ENCODE assay signal across 8 mouse cellular contexts in the genomic region with DNA sequence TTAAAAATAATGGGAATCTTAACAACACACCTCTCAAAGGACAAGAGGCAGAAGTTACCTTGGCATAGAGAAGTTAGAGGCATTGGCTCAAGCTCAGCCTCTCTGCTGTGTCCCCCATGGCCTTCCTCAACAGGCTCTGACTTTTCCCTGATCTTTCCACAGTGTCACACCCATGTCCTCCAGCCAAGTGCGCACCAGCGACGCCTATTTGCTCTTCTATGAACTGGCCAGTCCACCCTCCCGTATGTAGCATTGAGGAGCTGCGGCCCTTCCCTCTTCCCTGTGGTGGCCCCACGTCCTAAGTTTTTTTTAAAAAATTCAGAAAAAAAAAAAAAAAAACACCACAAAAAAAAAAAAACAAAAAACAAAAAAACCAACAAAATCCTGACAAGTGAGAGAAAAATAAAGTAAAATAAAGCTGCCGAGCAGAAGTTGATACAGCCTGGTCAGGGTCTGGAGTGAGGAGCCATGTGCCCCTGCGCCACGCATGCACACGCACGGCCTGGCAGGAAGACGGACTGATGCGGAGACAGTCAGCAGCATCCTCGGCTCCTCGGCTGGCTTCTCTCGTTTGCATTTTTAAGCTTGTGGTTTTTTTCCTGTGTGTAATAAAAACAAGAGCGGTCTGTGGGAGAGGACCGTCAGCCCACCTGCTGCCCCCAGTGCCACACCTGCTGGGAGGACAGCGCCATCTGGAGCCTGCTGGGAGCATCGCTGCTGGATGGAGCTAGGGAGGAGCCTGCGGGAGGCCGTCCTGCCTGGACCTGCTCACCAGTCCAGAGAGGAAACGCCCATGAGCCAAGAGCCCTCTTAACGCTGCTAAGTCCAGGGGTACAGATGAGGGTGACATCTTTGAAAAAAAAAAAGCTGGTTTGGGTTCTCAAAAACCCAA. TPM values are rescaled to one million over a fixed set of nuclear protein-coding genes. Genes with fewer than 3 reads are reported as not detected.
DNase-seq lines count a peak whose midpoint lies in the region; ATAC-seq and TF ChIP-seq lines count a peak whose summit lies in the region.
"Had no signal": no experiment of that assay in that cellular context is flagged by ENCODE, and none has a peak within 500 bp of the region (broad histone marks: within the 10 kb centered on the region; RNA-seq: fewer than 3 reads in every experiment).

No protein-coding gene starts in this region.

- peaks cover 30% of the 10 kb centered on the region for H3K36me3 ChIP-seq in limb, embryonic 13.5 days
- no peaks in the 10 kb centered on the region for H3K36me3 ChIP-seq in midbrain, embryonic 15.5 days (replicated peaks)
- no peaks in the 10 kb centered on the region for H3K36me3 ChIP-seq in spleen, adult 2 months (ENCODE audit: control insufficient read depth, insufficient read depth, low read length)

- no peak overlapping the region for H3K9ac ChIP-seq in limb, embryonic 13.5 days
- no peak overlapping the region for H3K9ac ChIP-seq in midbrain, embryonic 15.5 days

- H3K27ac ChIP-seq in limb, embryonic 13.5 days = no peak overlapping the region
- H3K27ac ChIP-seq in midbrain, embryonic 15.5 days = no peak overlapping the region
- no peak overlapping the region for H3K27ac ChIP-seq in spleen, adult 2 months (ENCODE audit: insufficient read depth, low read length)

- no peaks in the 10 kb centered on the region for H3K27me3 ChIP-seq in limb, embryonic 13.5 days
- no peaks in the 10 kb centered on the region for H3K27me3 ChIP-seq in midbrain, embryonic 15.5 days (replicated peaks)
- no peaks in the 10 kb centered on the region for H3K27me3 ChIP-seq in spleen, adult 2 months (ENCODE audit: control insufficient read depth, insufficient read depth, low read length)

- peak; percentile 89 for TF ChIP-seq CTCF in spleen, adult 2 months (IDR thresholded peaks at IDR 0.05; ENCODE audit: extremely low read depth, insufficient read depth, insufficient read length, insufficient replicate concordance)

- TF ChIP-seq POLR2A in spleen, adult 2 months (IDR thresholded peaks at IDR 0.05; ENCODE audit: low read depth, low read length) = no peak

- peak; percentile 61 for ATAC-seq in limb, embryonic 13.5 days (ENCODE audit: low FRiP score, low read depth)
- ATAC-seq in midbrain, embryonic 15.5 days (replicated peaks) = peak; percentile 55; the same call in 1 of the 2 replicates

- no peak overlapping the region for H3K4me3 ChIP-seq in limb, embryonic 13.5 days
- peak overlapping the region; percentile 22 for H3K4me3 ChIP-seq in midbrain, embryonic 15.5 days
- no peak overlapping the region for H3K4me3 ChIP-seq in spleen, adult 2 months (ENCODE audit: extremely low read depth, insufficient read depth, insufficient read length)

- H3K4me2 ChIP-seq in limb, embryonic 13.5 days (replicated peaks) = no peak overlapping the region
- peak overlapping the region; percentile 49 for H3K4me2 ChIP-seq in midbrain, embryonic 15.5 days

- peak; percentile 74 for DNase-seq in adrenal gland, adult 2 months
- DNase-seq in embryo, embryonic 10 days (ENCODE audit: low spot score) = peak; percentile 87
- DNase-seq in heart, adult 18-20 months = peak; percentile 77 to 85
- DNase-seq in kidney, adult 18-20 months = peak; percentile 81
- peak; percentile 50 to 71 for DNase-seq in spleen, adult 2 months (ENCODE audit: low read depth in 1 of 2, low spot score in 2 of 2)

- H3K9me3 ChIP-seq in limb, embryonic 13.5 days = no peaks in the 10 kb centered on the region
- H3K9me3 ChIP-seq in midbrain, embryonic 15.5 days = no peaks in the 10 kb centered on the region

- WGBS in limb, embryonic 13.5 days = 36% methylated on average over 24 of the region's 24 CpGs
- 29% methylated on average over 24 of the region's 24 CpGs for WGBS in midbrain, embryonic 15.5 days
- 34% methylated on average over 24 of the region's 24 CpGs for WGBS in spleen, adult 2 months

- H3K4me1 ChIP-seq in limb, embryonic 13.5 days = peaks cover 10% of the 10 kb centered on the region; the same call in 1 of the 2 replicates
- H3K4me1 ChIP-seq in midbrain, embryonic 15.5 days = peaks cover 10% of the 10 kb centered on the region; the same call in 1 of the 2 replicates
- H3K4me1 ChIP-seq in spleen, adult 2 months (ENCODE audit: control insufficient read depth, insufficient read depth, insufficient read length) = peaks cover 13% of the 10 kb centered on the region; the same call in 1 of the 2 replicates

RNA-seq across cellular contexts. Expression of gene Mfrp, which starts 7.7 kb away (rescaled TPM):
- under 1 TPM in 1 of 2 experiments, not detected in 1; 0.10 TPM for total RNA-seq in adrenal gland, adult 2 months (2021)
- polyA plus RNA-seq in adrenal gland, adult 2 months (2012; rRNA removed) = 0.40 TPM in 1 of 2 replicates, not detected in the other
- not detected for total RNA-seq in heart, adult 18-20 months (2021)
- polyA plus RNA-seq in limb, embryonic 13.5 days (2015; fragmentation: Nextera tagmentation; extraction: Ambion mirVana) = 0.13 and 0.17 TPM in 2 replicates
- 0.08 and 0.13 TPM in 2 replicates for polyA plus RNA-seq in midbrain, embryonic 15.5 days (2015; fragmentation: Nextera tagmentation; extraction: Ambion mirVana)
- 0.02 and 0.06 TPM in 2 replicates for polyA plus RNA-seq in spleen, adult 2 months (2012; rRNA removed)
- polyA plus RNA-seq: large intestine, adult 2 months had no signal

RNA-seq across cellular contexts. Expression of gene C1qtnf5, which starts 13.2 kb away (rescaled TPM):
- 10 to 100 TPM; 11.2 to 17.6 TPM for total RNA-seq in adrenal gland, adult 2 months (2021)
- 32.4 and 34.3 TPM in 2 replicates for polyA plus RNA-seq in adrenal gland, adult 2 months (2012; rRNA removed)
- total RNA-seq in heart, adult 18-20 months (2021) = 1 to 10 TPM; 5.6 to 5.9 TPM
- polyA plus RNA-seq in limb, embryonic 13.5 days (2015; fragmentation: Nextera tagmentation; extraction: Ambion mirVana) = 2.6 and 3.4 TPM in 2 replicates
- 2.9 and 4.1 TPM in 2 replicates for polyA plus RNA-seq in midbrain, embryonic 15.5 days (2015; fragmentation: Nextera tagmentation; extraction: Ambion mirVana)
- 6.7 and 8.2 TPM in 2 replicates for polyA plus RNA-seq in spleen, adult 2 months (2012; rRNA removed)

RNA-seq across cellular contexts. Expression of gene Gm49380, which starts 19.4 kb away (rescaled TPM):
- total RNA-seq in adrenal gland, adult 2 months (2021) = under 1 TPM; 0.12 to 0.76 TPM
- polyA plus RNA-seq in adrenal gland, adult 2 months (2012; rRNA removed) = 1.1 TPM in 1 of 2 replicates, not detected in the other
- under 1 TPM in 1 of 2 experiments, not detected in 1; 0.37 TPM for total RNA-seq in heart, adult 18-20 months (2021)
- 0.09 and 0.10 TPM in 2 replicates for polyA plus RNA-seq in limb, embryonic 13.5 days (2015; fragmentation: Nextera tagmentation; extraction: Ambion mirVana)
- 0.13 and 0.25 TPM in 2 replicates for polyA plus RNA-seq in midbrain, embryonic 15.5 days (2015; fragmentation: Nextera tagmentation; extraction: Ambion mirVana)
- 0.05 TPM in 1 of 2 replicates, not detected in the other for polyA plus RNA-seq in spleen, adult 2 months (2012; rRNA removed)
- polyA plus RNA-seq: large intestine, adult 2 months had no signal

RNA-seq across cellular contexts. Expression of gene Rnf26, which starts 19.5 kb away (rescaled TPM):
- 10 to 100 TPM; 28.7 to 30.4 TPM for total RNA-seq in adrenal gland, adult 2 months (2021)
- 72.9 and 76.9 TPM in 2 replicates for polyA plus RNA-seq in adrenal gland, adult 2 months (2012; rRNA removed)
- 1 to 10 TPM; 5.9 to 6.0 TPM for total RNA-seq in heart, adult 18-20 months (2021)
- 79.6 and 84.1 TPM in 2 replicates for polyA plus RNA-seq in limb, embryonic 13.5 days (2015; fragmentation: Nextera tagmentation; extraction: Ambion mirVana)
- 29.2 and 32.4 TPM in 2 replicates for polyA plus RNA-seq in midbrain, embryonic 15.5 days (2015; fragmentation: Nextera tagmentation; extraction: Ambion mirVana)
- polyA plus RNA-seq in spleen, adult 2 months (2012; rRNA removed) = 21.3 and 27.1 TPM in 2 replicates

RNA-seq across cellular contexts. Expression of gene Usp2, which starts 27.0 kb away (rescaled TPM):
- total RNA-seq in adrenal gland, adult 2 months (2021) = 10 to 100 TPM; 33.7 to 60.9 TPM
- 10.9 and 15.2 TPM in 2 replicates for polyA plus RNA-seq in adrenal gland, adult 2 months (2012; rRNA removed)
- total RNA-seq in heart, adult 18-20 months (2021) = 10 to 100 TPM; 89.8 to 95.9 TPM
- 14.6 and 14.7 TPM in 2 replicates for polyA plus RNA-seq in limb, embryonic 13.5 days (2015; fragmentation: Nextera tagmentation; extraction: Ambion mirVana)
- 5.9 and 9.6 TPM in 2 replicates for polyA plus RNA-seq in midbrain, embryonic 15.5 days (2015; fragmentation: Nextera tagmentation; extraction: Ambion mirVana)
- 0.65 and 0.69 TPM in 2 replicates for polyA plus RNA-seq in spleen, adult 2 months (2012; rRNA removed)
